Mouse (Mus musculus): ENCODE results near the gene Ppp1r13b. TPM values are rescaled to one million over a fixed set of nuclear protein-coding genes. Genes with fewer than 3 reads are reported as not detected.

Gene Ppp1r13b
- polyA plus RNA-seq, 1 experiment = 18.8 TPM

DNA sequence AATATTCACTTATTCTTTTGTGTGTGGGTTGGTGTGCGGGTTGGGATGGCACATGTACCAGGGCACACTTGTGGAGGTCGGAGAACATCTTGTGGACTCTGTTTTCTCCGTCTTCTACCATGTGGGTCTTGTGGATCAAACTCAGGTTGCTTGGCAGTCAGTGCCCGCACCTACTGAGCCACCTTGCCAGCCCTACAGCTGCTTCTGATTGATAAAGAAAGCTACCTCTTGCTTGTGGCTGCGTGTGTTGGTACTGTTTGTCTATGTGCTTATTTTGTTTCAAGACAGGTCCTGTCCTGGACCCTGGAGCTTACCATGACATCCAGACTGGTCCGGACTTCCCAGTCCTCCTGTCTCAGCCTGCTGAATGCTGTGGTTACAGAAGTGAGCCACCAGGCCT is 15.2 kb upstream of the Ppp1r13b start:
- 92% methylated on average over 6 of the region's 6 CpGs for WGBS
- DNase-seq (ENCODE audit: low read depth, low spot score) = no peak

DNA sequence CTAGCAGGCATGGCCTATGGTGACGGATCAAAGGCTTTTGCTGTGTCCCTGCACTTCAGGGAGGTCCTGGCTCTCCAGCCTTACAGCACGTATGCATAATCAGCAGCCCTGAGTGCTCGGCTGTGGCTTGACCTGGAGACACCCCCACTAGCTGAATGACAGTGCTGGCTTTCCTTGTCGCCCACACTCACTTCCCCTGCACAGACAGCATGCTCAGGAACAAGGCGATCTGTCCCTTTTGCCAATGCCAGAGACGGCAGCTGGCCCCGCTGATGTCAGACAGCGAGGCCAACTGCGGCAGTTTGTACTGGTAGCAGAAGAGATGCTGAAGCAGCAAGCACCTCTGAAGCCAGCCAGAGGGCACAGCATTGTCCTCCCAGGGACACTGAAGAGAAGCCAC is 12.1 kb upstream of the Ppp1r13b start:
- DNase-seq (ENCODE audit: low read depth, low spot score) = no peak
- WGBS = 64% methylated on average over 9 of the region's 9 CpGs

DNA sequence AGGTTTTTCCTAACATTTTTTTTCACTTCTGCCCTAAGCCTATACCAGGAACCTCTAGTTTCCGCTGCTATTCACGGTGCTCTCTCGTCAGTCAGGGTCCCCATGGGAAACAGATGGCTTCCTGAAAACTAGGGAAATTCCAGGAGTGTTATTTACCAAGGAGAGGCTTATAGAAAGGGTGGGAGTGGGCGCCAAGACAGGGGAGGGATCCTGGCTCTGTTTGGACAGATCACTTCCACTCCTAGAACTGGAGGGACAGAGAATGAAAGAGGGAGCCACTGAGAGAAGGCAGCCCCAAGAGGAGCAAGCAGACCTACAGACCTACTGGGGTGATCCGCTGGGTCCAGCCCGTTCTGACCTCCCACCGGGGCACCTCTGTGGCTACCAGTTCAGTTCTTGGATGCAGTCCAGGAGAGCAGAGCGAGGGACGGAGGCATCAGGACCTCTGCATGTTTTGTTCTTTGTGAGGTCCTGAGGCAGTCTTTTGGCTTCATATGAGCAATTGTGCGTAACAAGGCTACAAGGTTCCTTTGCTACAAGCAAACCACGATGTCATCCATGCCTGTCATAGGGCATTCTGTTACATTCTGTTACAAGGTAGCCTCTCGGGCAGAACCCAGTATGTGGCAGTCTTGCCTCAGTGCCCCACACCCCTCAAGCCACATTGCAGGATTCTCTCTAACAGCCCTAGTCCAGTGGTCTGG is 8.8 kb upstream of the Ppp1r13b start:
- no peak for DNase-seq (ENCODE audit: low read depth, low spot score)
- WGBS = 55% methylated on average over 12 of the region's 12 CpGs

DNA sequence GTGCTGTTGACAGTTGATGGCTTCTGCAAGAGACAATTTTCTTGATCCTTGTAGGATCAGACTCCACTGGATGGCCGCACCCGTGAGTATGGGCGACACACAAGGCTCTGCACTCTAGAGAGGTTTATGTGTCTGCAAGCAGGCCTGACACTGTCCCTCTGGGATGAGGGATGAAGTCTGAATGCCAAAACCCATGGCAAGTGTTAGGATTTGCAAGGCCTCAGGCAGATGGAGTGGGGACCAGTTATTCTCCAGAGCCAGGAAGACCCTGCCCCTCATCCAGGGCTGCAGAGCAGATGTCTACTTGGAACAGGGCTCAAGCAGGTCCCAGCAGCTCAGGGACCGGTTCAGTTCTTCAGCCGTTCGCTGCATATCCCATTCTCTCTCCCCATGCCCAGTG is 7.9 kb upstream of the Ppp1r13b start:
- 90% methylated on average over 6 of the region's 6 CpGs for WGBS
- DNase-seq (ENCODE audit: low read depth, low spot score) = no peak

DNA sequence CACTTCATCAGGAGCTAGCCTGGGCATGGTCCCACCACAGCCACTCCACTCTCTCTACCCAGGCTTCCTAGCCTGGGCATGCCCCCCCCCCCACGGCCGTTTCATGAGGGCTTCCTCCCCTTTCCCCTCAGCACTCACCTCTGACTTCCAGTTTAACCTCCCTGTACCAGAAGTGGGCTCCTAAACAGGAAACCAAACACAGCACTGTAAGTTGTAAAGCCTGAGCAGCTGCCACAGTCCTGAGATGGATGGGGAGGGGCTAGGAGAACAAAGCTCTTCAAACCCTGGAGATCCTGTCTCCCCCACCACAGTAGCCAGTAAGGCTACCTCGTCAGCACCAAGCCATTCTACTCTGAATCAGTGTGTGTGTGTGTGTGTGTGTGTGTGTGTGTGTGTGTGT is 6.1 kb upstream of the Ppp1r13b start:
- no peak for DNase-seq (ENCODE audit: low read depth, low spot score)
- WGBS = 63% methylated on average over 3 of the region's 3 CpGs

DNA sequence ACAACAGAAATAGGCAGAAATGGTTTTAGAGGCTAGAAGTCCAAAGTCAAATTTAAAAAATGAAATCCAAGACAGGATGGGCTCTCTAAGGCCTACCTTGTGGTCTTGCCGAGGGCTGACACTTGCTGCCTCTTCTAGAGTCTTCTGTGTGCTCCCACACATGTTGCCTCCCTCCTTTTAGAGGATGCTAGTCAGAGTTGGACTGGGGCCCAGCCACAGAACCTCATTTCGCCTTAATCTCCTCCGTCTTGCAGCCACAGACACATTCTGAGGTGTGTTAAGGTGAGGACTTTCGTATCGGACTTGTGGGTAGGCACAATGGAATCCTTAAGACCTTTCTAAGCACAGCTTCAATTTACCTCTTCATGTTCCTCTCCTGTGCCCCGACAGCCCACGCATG is 4.9 kb upstream of the Ppp1r13b start:
- 84% methylated on average over 7 of the region's 7 CpGs for WGBS

DNA sequence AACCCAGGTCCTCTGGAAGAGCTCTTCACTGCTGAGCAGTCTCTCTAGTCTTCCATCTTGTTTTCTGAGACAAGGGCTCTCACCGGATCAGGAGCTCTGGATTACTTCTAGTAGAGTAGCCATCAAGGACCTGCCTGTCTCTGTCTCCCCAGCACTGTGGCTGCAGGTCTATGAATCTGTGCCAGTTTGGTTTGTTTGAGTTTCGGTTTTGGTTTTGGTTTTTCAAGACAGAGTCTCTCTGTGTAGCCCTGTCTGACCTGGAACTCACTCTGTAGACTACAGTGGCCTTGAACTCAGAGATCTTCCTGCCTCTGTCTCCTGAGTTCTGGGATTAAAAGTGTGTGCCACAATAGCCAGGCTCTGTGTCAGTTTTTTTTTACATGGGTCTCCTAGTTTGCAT is 3.9 kb upstream of the Ppp1r13b start:
- WGBS = 68% methylated on average over 2 of the region's 2 CpGs
- DNase-seq (ENCODE audit: low read depth, low spot score) = no peak

More for the DNA sequence above, 4.9 kb upstream of the Ppp1r13b start:
- no peak for DNase-seq (ENCODE audit: low read depth, low spot score)

DNA sequence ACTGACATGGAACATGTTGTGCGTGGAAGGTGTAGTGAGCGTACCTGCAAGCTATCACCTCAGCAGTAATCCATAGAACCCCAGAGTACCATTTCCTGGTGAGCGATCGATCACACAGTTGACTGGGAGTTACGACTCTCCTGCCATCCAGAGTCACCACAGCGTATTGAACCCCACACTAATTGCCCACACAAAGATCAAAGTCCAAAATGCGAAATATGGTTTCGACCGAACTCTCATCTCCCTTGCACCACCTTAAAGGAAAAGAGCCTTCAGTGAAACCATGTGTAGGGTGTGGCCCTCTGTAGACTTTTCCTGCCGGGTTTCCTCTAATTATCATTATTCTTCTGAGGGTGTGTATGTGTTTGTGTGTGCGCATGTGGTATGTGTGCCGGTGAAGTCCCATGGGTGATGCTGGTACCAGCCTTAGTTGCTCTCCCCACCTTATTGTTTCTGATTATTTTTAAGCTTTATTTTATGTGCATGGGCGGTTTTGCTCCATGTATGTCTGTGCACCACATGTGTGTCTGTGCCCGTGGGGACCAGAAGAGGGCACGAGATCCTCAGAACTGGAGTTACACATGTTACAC is 3.4 kb upstream of the Ppp1r13b start:
- DNase-seq (ENCODE audit: low read depth, low spot score) = peak; percentile 76
- WGBS = 38% methylated on average over 15 of the region's 15 CpGs

DNA sequence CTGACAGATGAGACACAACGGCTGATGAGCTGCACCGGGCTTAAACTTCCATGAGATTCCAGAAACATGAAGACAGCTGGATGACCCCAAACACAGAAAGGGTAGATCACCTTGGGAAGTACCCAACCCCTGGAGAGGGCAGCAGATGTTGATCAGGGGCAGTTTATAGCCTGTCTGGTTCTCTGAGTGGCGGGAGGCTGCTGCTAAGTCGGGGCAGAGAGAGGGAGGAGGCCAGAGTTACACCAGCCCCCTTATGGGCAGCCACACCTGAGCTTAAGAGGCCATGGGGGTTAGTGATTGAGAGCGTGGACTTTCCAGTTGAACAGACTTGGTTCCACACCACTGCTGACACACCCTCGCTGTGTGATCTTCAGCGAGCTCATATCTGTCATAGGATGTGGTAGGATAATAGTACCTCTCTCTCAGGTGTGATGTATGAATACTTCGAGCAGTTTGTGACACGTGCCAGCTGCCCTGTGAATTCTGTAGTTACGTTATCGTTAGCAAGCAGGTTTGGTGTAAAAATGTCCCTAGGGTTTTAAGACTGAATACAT is 1.2 kb upstream of the Ppp1r13b start:
- 33% methylated on average over 11 of the region's 11 CpGs for WGBS
- DNase-seq (ENCODE audit: low read depth, low spot score) = no peak

DNA sequence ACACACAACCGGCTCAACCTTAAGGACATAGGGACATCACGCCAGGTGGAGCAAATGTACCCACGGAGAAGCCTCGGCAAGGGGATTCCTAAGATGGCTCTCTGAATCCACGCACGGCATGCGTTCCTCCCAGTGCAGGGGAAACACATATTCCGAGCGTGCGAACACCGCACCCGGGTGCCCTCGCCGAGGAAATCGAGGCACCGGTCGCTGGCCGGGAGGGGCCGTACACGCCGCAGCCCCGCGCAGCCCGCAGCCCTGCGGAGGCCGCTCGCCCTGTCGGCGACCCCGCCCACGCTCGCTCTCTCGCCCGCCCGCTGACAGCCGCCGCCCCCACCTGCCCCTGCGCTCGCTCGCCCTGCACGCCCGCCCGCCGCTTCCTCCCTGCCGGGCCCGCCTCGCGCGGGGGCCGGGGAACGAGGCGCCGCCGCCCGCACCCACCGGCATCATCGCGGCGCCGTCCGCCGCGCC is 454 bp downstream of the Ppp1r13b start:
- under 1% methylated on average over 56 of the region's 63 CpGs for WGBS
- DNase-seq (ENCODE audit: low read depth, low spot score) = no peak

DNA sequence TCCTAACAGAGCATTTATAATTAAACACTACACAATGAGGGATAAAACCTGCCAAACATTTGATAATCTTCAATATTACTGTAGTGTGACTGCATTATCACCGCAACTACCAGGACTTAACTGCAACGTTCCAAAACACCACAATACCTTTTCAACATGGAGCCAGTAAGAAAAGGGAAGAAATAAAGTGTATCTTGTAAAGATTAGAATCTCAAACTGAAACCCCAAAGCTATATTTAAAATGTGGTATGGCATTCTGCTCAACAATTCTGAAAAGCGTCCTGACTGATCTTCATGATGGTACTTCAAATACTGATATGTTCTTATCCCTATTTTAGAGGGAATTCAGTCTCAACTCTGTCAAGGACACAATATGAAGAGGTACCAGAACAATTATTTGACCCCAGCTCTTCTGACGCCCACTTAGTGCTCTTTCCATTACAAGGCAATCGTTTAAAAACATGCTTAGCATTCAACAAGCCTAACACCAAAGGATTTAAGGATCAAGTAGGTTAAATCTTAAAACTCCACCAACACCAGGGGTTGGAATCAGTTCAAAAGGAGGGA is 1.5 kb downstream of the Ppp1r13b start:
- DNase-seq (ENCODE audit: low read depth, low spot score) = no peak
- WGBS = 50% methylated on average over 5 of the region's 5 CpGs

DNA sequence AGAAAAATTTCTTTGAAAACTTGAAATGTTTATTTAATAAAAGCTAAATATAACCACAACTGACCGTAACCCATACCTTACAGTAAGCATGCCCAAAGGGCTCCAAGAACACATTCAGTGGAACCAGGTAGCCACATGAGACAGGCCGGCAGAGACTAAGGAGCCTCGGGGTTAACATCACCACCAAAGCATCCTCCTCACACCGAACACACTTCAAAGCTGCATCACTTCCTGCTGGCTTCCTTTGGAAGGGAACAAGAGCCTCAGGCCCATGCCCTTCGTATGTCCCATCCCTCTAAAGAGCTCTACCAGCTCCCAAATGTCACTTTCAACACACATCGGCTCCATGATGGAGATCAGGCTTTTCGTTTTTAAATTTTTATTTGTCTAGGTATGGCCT is 5.4 kb downstream of the Ppp1r13b start:
- WGBS = 76% methylated on average over 7 of the region's 7 CpGs
- no peak for DNase-seq (ENCODE audit: low read depth, low spot score)

DNA sequence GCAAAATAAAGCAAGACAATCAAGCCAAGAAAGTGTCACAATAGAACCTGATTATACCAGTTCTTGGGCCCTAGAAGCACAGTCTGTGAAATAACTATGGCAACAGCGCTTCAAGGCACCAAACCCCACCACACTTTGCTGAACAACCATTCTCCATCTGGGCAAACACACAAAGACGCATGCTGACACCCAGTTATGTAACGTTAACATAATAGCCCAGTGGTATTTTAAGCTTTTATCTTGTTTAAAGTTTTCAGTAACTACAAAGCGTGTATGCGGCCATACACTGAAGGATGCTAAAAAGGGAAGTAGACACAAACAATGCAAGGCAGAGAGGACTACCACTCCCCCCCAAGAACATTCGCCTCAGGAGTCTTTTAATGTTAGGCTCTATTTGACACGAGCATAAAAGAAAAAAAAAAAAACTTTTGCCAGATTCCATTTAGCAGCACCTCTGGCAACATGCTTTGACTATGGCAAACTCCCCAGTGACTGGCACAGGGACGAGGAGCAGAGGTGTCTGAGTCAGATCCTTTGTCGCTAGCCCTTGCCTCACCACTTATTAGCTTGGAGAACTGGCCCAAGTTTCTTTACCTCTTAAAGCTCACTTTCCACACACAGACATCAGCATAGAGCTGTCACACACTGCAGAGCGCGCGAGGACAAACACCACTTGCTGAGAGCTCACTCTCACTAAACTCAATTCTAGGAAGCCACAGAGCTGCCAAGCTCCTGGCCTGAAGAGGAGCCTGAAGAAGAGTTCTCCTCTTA is 6.6 kb downstream of the Ppp1r13b start:
- WGBS = 56% methylated on average over 12 of the region's 12 CpGs
- DNase-seq (ENCODE audit: low read depth, low spot score) = no peak

DNA sequence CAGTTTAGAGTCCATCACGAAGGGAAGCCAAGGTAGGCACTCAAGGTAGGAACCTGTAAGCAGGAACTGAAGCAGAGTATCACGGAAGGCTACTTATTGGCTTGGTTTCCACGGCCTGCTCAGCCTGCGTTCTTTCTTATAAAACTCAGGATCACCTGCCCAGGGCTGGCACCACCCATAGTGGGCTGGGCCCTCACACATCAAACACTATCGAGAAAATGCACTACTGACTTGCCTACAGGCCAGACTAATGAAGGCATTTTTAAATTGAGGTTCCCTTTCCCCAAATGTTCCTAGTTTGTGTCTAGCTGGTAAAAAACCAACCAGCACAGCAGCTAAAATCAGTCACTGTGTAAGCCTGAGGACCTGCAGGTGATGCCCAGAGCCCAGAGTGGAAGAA is 8.3 kb downstream of the Ppp1r13b start:
- no peak for DNase-seq (ENCODE audit: low read depth, low spot score)
- WGBS = 36% methylated on average over 5 of the region's 5 CpGs

DNA sequence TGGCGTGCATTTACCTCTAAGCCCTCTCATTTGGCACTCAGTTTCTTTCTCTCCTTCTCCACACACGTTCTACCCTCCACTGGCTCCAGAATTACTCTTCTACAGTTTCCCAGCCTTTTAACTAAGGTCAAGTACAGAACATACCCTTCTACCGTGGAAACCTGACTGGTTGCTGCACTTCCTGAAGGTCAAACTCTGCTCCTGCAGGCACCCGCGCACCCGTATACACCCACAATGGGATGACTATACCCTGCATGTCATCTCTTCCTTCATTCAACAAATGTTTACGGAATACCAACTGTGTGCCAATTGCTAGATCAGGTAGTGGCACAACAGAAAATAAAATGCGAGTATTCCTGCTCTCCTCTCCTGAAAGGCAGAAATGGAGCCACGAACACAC is 9.2 kb downstream of the Ppp1r13b start:
- no peak for DNase-seq (ENCODE audit: low read depth, low spot score)
- 48% methylated on average over 9 of the region's 9 CpGs for WGBS

DNA sequence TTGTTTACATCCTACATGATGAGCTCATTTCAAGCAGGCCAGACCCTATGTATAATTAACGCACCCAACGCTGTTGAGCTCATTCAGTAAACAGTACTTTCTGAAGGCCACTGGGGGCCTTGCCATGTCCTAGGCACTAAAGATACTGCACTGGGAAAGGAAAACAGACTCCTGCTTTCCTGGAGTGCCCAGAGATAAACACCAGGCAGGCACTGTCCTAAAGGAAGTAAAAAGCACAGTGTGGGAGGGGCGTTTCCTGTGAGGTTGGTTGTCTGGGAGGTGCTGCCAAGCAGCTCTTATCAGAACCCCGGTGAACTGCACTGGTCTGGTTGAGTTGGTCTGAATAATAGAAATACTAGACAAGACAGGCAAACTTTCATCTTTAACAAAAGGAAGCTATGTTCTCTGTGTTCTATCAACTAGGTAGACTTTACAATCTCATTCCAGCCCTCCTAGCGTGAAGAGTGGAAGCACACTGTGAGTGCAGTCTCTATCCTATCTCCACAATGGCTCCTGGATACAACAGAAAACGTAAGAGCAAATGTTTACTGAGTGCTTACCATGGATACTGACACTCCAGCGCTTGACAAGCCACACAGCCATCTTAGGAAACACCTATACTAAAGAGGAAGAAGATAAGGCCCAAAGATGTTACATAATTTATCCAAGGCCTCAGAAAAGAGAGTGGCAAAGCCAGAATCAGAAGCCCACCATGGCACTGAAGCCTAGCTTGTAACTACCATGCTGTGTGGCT is 10.8 kb downstream of the Ppp1r13b start:
- DNase-seq (ENCODE audit: low read depth, low spot score) = peak; percentile 60

DNA sequence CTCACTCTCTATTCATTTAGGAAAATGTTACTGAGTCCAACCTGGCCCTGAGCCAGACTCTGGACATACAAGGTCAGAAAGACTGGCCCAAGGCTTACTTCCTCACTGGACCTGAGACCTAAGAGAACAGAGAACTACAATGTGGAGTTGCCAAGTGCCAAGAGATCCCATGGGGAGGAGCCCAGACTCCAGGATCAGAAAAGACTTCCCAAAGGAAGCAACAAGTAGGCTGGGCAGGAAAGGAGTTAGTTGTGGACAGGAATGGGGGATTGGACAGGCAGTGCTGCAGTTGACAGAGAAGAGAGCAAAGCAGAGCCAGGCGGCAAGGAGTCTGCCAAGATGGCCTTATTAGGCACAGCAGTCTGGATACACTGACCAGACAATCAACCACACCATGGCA is 13.8 kb downstream of the Ppp1r13b start:
- 60% methylated on average over 1 of the region's 1 CpGs for WGBS
- DNase-seq (ENCODE audit: low read depth, low spot score) = no peak

More for the DNA sequence above, 10.8 kb downstream of the Ppp1r13b start:
- WGBS = 17% methylated on average over 7 of the region's 7 CpGs

DNA sequence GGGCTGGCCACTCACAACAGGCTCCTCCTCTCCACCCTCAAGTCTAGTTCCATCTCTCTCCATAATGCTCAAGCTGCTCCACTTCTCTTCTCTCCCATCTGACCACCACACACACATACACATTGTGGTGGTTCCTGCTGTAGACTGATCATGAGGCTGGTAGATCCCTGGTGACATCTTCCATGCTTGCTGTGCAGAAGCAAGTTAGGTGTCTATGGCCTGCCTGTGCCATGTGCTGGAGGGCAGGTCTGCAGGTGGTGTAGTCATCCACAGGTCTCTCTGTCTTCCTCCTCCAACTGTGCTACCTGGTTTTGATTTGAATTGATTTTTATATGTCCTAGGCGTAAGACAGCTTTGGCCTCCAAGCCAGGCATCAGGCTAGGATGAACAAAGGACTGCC is 14.9 kb downstream of the Ppp1r13b start:
- WGBS = 94% methylated on average over 1 of the region's 1 CpGs
- DNase-seq (ENCODE audit: low read depth, low spot score) = no peak

DNA sequence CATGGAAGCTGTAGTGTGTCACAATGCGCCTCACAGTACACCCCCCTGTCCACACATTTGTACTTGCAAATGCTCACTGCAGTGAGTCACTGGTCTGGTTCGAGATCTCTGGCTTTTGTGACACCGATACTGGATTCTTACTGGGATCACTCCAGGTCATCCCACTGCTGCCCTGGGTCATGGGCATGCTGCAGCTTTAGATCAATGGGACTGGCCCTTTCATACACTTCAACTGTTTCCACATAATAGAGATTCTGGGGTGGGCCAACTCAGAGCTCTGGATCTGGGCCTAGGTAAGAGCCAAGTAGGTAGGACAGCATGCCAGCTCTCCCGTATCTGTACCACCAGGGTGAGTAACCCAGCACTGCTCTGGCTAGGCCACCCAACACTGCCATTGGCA is 16.1 kb downstream of the Ppp1r13b start:
- WGBS = 86% methylated on average over 4 of the region's 4 CpGs
- no peak for DNase-seq (ENCODE audit: low read depth, low spot score)

DNA sequence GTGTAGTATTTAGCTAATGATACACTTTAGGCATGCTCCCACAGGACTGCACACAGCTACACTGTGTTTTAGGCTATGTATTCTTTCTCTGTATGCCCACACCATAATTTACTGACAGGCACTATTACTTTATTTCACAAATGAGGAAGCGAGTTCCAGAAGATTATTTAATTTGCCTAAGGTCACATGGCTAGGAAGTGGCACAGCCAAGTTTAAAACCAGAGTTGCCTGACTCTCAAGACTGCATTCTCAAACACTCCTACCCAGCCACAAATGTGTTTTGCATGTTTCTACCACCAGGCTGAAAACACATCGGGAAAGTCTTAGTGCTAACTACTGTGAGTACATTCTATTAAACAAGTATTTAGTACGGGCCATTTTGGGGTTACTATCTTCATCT is 18.7 kb downstream of the Ppp1r13b start:
- WGBS = 45% methylated on average over 3 of the region's 3 CpGs
- no peak for DNase-seq (ENCODE audit: low read depth, low spot score)
